Mouse (Mus musculus) CH12.LX (cell line): ENCODE measurements around the gene Cops2. TPM values are rescaled to one million over a fixed set of nuclear protein-coding genes. Genes with fewer than 3 reads are reported as not detected.

Source experiments
- DNase-seq: peaks from one replicate; pipeline ENCODE4 v3.0.0-alpha.2; 2013; ENCODE audit errors: extremely low read depth
- H3K27ac ChIP-seq: 2 replicates; pipeline ENCODE4 v1.5.1; 2012; ENCODE audit warnings: low read depth, mild to moderate bottlenecking, control low read depth, moderate library complexity; ENCODE audit not compliant: insufficient read depth
- H3K27me3 ChIP-seq: replicated peaks from 2 replicates; pipeline ENCODE3; 2012; ENCODE audit warnings: inconsistent platforms
- H3K36me3 ChIP-seq, 2 experiments: replicated peaks in 1 of 2; 2 replicates each; pipeline versions ENCODE3 to v1.6.1; 2012; ENCODE audit warnings: inconsistent platforms in 1 of 2, low read length in 1 of 2, mild to moderate bottlenecking in 1 of 2, mixed read lengths in 1 of 2, moderate library complexity in 1 of 2; ENCODE audit not compliant: control insufficient read depth in 1 of 2, insufficient read depth in 1 of 2
- H3K4me1 ChIP-seq, 2 experiments: 2 replicates each; pipeline ENCODE4 v1.6.1; 2012; ENCODE audit warnings: inconsistent platforms in 1 of 2, moderate library complexity in 1 of 2; ENCODE audit not compliant: insufficient read depth in 2 of 2, control insufficient read depth in 1 of 2
- H3K4me2 ChIP-seq: 2 replicates; pipeline ENCODE4 v1.6.1; 2012; ENCODE audit warnings: low read depth, mild to moderate bottlenecking, control low read depth; ENCODE audit not compliant: poor library complexity, insufficient read depth, severe bottlenecking
- H3K4me3 ChIP-seq, 3 experiments: fragments of 150-350 bp in 1 of 3; sonication (generic) in 1 of 3; replicated peaks in 1 of 3; 2 replicates each; pipeline versions ENCODE3 to v1.5.1; 2011 to 2012; ENCODE audit warnings: low read depth in 2 of 3, low read length in 2 of 3, mild to moderate bottlenecking in 2 of 3, moderate library complexity in 2 of 3, control low read depth in 1 of 3, improper control_type of control experiment in 1 of 3, inconsistent platforms in 1 of 3, mixed read lengths in 1 of 3; ENCODE audit not compliant: poor library complexity in 1 of 3
- H3K79me2 ChIP-seq: replicated peaks from 2 replicates; pipeline ENCODE4 v1.6.1; 2012; ENCODE audit warnings: mild to moderate bottlenecking, moderate library complexity; ENCODE audit not compliant: control insufficient read depth, poor library complexity, insufficient read depth, severe bottlenecking; ENCODE audit errors: extremely low read depth
- H3K9ac ChIP-seq: 2 replicates; pipeline ENCODE4 v1.6.1; 2012; ENCODE audit warnings: low read depth, mild to moderate bottlenecking, control low read depth, moderate library complexity; ENCODE audit not compliant: insufficient read depth
- H3K9me3 ChIP-seq: replicated peaks from 2 replicates; pipeline ENCODE3; 2012; ENCODE audit warnings: low read length, inconsistent platforms, mixed read lengths
- BHLHE40 ChIP-seq: IDR thresholded peaks from 2 replicates; pipeline ENCODE4 v1.6.1; 2011; ENCODE audit warnings: mild to moderate bottlenecking, low read depth, low read length, improper control_type of control experiment
- ELF1 ChIP-seq: IDR thresholded peaks from 2 replicates; pipeline ENCODE4 v1.6.1; 2014; ENCODE audit warnings: low read depth, mild to moderate bottlenecking, inconsistent platforms, low read length, improper control_type of control experiment
- ETS1 ChIP-seq: conservative IDR thresholded peaks from 2 replicates; pipeline ENCODE4 v1.6.1; 2012; ENCODE audit warnings: low read depth, mild to moderate bottlenecking, inconsistent platforms, low read length, improper control_type of control experiment, moderate library complexity
- GABPA ChIP-seq: IDR thresholded peaks from 2 replicates; pipeline ENCODE4 v1.6.1; 2012; ENCODE audit warnings: low read depth, low read length, improper control_type of control experiment, inconsistent platforms; ENCODE audit not compliant: insufficient replicate concordance
- IRF4 ChIP-seq: IDR thresholded peaks from 2 replicates; pipeline ENCODE4 v1.6.1; 2014; ENCODE audit warnings: low read depth, mild to moderate bottlenecking, inconsistent platforms, low read length, improper control_type of control experiment
- JUN ChIP-seq: IDR thresholded peaks from 2 replicates; pipeline ENCODE4 v1.6.1; 2011; ENCODE audit warnings: low read depth, mild to moderate bottlenecking, low read length, improper control_type of control experiment, moderate library complexity; ENCODE audit not compliant: insufficient read depth
- JUND ChIP-seq: conservative IDR thresholded peaks from 2 replicates; pipeline ENCODE4 v1.6.1; 2011; ENCODE audit warnings: low read depth, low read length, improper control_type of control experiment
- NELFE ChIP-seq: IDR thresholded peaks from 2 replicates; pipeline ENCODE4 v1.6.1; 2011; ENCODE audit warnings: low read depth, low read length, improper control_type of control experiment
- NRF1 ChIP-seq: IDR thresholded peaks from 2 replicates; pipeline ENCODE4 v1.6.1; 2014; ENCODE audit warnings: low read depth, mild to moderate bottlenecking, inconsistent platforms, low read length, improper control_type of control experiment, moderate library complexity
- PAX5 ChIP-seq: IDR thresholded peaks from 2 replicates; pipeline ENCODE4 v1.6.1; 2012; ENCODE audit warnings: low read length, inconsistent platforms, mixed read lengths
- POLR2A ChIP-seq: IDR thresholded peaks from 2 replicates; pipeline ENCODE4 v1.6.1; 2011; ENCODE audit warnings: low read depth, mild to moderate bottlenecking, improper control_type of control experiment, low read length
- RAD21 ChIP-seq: IDR thresholded peaks from 2 replicates; pipeline ENCODE4 v1.6.1; 2011; ENCODE audit warnings: low read depth, mild to moderate bottlenecking, low read length, improper control_type of control experiment, moderate library complexity
- RCOR1 ChIP-seq: conservative IDR thresholded peaks from 2 replicates; pipeline ENCODE4 v1.6.1; 2012; ENCODE audit warnings: low read depth, mild to moderate bottlenecking, inconsistent platforms, low read length, improper control_type of control experiment
- SIN3A ChIP-seq: IDR thresholded peaks from 2 replicates; pipeline ENCODE4 v1.6.1; 2012; ENCODE audit warnings: low read length, improper control_type of control experiment, inconsistent platforms
- TCF12 ChIP-seq: IDR thresholded peaks from 2 replicates; pipeline ENCODE4 v1.6.1; 2014; ENCODE audit warnings: low read depth, mild to moderate bottlenecking, inconsistent platforms, low read length, improper control_type of control experiment
- UBTF ChIP-seq: IDR thresholded peaks from 2 replicates; pipeline ENCODE4 v1.6.1; 2012; ENCODE audit warnings: low read depth, mild to moderate bottlenecking, inconsistent platforms, low read length, improper control_type of control experiment, moderate library complexity
- USF2 ChIP-seq: conservative IDR thresholded peaks from 2 replicates; pipeline ENCODE4 v1.6.1; 2011; ENCODE audit warnings: low read depth, low read length, improper control_type of control experiment
- ZC3H11A ChIP-seq: IDR thresholded peaks from 2 replicates; pipeline ENCODE4 v1.6.1; 2012; ENCODE audit warnings: low read depth, mild to moderate bottlenecking, inconsistent platforms, low read length, improper control_type of control experiment
- ZKSCAN1 ChIP-seq: IDR thresholded peaks from 2 replicates; pipeline ENCODE4 v1.6.1; 2012; ENCODE audit warnings: low read depth, inconsistent platforms, low read length, improper control_type of control experiment, borderline replicate concordance
- ZMIZ1 ChIP-seq: IDR thresholded peaks from 2 replicates; pipeline ENCODE4 v1.6.1; 2012; ENCODE audit warnings: low read depth, mild to moderate bottlenecking, inconsistent platforms, low read length, improper control_type of control experiment
- dilution Hi-C: fragments of 300-500 bp; cut with MboI; formaldehyde crosslinking; loops from 2 replicates; pipeline ENCODE4 v1.14.3; 2020; ENCODE audit warnings: low sequenced_read_pairs; ENCODE audit not compliant: extremely low pct_unique_long_range_greater_than_20kb, extremely low pct_ligation_motif_present
- in situ Hi-C: fragments of 300-500 bp; cut with MboI; formaldehyde crosslinking; loops from 3 replicates; pipeline ENCODE4 v1.14.3; 2019; ENCODE audit warnings: low sequenced_read_pairs, low pct_ligation_motif_present, low pct_unique_long_range_greater_than_20kb, mixed read lengths
- polyA plus RNA-seq: library from polyadenylated mRNA; unstranded; fragments of >175 nt; gene quantifications from 2 replicates; pipeline ENCODE4 v1.2.1, GENCODE M21; 2012; ENCODE audit warnings: low read depth; ENCODE audit not compliant: insufficient read length
- total RNA-seq, 2 experiments: library from RNA; depleted of rRNA; stranded (reverse); fragments of 300-350 nt in 1 of 2; fragments of >200 nt in 1 of 2; gene quantifications; 2 replicates each; pipeline ENCODE4 v1.2.3; 2012 to 2014

Cops2 gene
- total and polyA plus RNA-seq, 3 experiments: 63.5 to 313 (median 124) TPM

- no peaks in the 10 kb centered on the region for H3K9me3 ChIP-seq
These were observed 47.6 kb downstream of the Cops2 start for GRCm38 (mm10) chr2:125811332-125811731.

GRCm38 (mm10) chr2:125809551-125809950, 49.4 kb downstream of the Cops2 start:
- Histone ChIP-seq H3K9ac (no peak overlapping the region), H3K9me3 (no peaks in the 10 kb centered on the region), H3K4me2 (no peak overlapping the region), H3K27ac (no peak overlapping the region), H3K4me3 (no peak overlapping the region), H3K27me3 (no peaks in the 10 kb centered on the region), H3K4me1 (no peaks in the 10 kb centered on the region; a peak in 1 of 4 replicates), H3K36me3 (no peaks in the 10 kb centered on the region), H3K79me2 (no peaks in the 10 kb centered on the region)
- no peak for DNase-seq
- dilution Hi-C loops: no loop called here
- TF ChIP-seq NELFE: no peak
- no peak for TF ChIP-seq ZKSCAN1
- TF ChIP-seq RAD21: no peak
- no peak for TF ChIP-seq GABPA
- no peak for TF ChIP-seq JUND
- no peak for TF ChIP-seq TCF12
- TF ChIP-seq PAX5: no peak
- no peak for TF ChIP-seq POLR2A
- no peak for TF ChIP-seq RCOR1
- in situ Hi-C loops: no loop called here

More at GRCm38 (mm10) chr2:125811332-125811731, 47.6 kb downstream of the Cops2 start:
- H3K4me2 ChIP-seq: no peak overlapping the region
- no peak overlapping the region for H3K4me3 ChIP-seq
- DNase-seq: no peak
- no peak overlapping the region for H3K27ac ChIP-seq
- H3K9ac ChIP-seq: no peak overlapping the region
- no peaks in the 10 kb centered on the region for H3K79me2 ChIP-seq
- dilution Hi-C loops (no loop called here), in situ Hi-C loops (no loop called here)
- no peaks in the 10 kb centered on the region for H3K36me3 ChIP-seq
- TF ChIP-seq JUND (no peak), ZMIZ1 (no peak), SIN3A (no peak), NRF1 (no peak), ELF1 (no peak), ETS1 (no peak), ZC3H11A (no peak), IRF4 (no peak), JUN (no peak), BHLHE40 (no peak), UBTF (no peak), USF2 (no peak)
- H3K4me1 ChIP-seq: no peaks in the 10 kb centered on the region; a peak in 1 of 4 replicates
- no peaks in the 10 kb centered on the region for H3K27me3 ChIP-seq
